Mouse (Mus musculus) ovary, postnatal 36 days (tissue): ENCODE results near the gene Pigb.
"Not testable (repeated sequence)": the region's sequence is repeated elsewhere in the genome, so short reads cannot be mapped to it uniquely, and the experiment has no call there.

Experiments used
- DNase-seq: peaks from one replicate; pipeline ENCODE4 v3.0.0; 2022; ENCODE audit warnings: low spot score, mixed read lengths

The Pigb gene

GRCm38 (mm10) chr9:73040080-73040479, at the start of gene Pigb:
Gene Pigb (minus strand): TSS chr9:73040378.
- no peak for DNase-seq

- DNase-seq = no peak
Measured at GRCm38 (mm10) chr9:73089222-73089920, 49.2 kb upstream of the Pigb start.

- DNase-seq = no peak
Measured at GRCm38 (mm10) chr9:73087581-73087980, 47.4 kb upstream of the Pigb start.

- DNase-seq = no peak
Measured at GRCm38 (mm10) chr9:73087121-73087520, 46.9 kb upstream of the Pigb start.

- DNase-seq = no peak
Measured at GRCm38 (mm10) chr9:73085845-73086244, 45.7 kb upstream of the Pigb start.

GRCm38 (mm10) chr9:73083956-73084355, 43.8 kb upstream of the Pigb start:
- DNase-seq = no peak

- no peak for DNase-seq
Measured at GRCm38 (mm10) chr9:73082291-73083000, 42.3 kb upstream of the Pigb start.

GRCm38 (mm10) chr9:73079801-73080325, 39.7 kb upstream of the Pigb start:
- no peak for DNase-seq

GRCm38 (mm10) chr9:73079349-73079748, 39.2 kb upstream of the Pigb start:
- not testable (repeated sequence) for DNase-seq

- no peak for DNase-seq
Measured at GRCm38 (mm10) chr9:73073169-73073568, 33.0 kb upstream of the Pigb start.

GRCm38 (mm10) chr9:73072426-73072825, 32.2 kb upstream of the Pigb start:
- DNase-seq = no peak

GRCm38 (mm10) chr9:73070971-73071659, 30.9 kb upstream of the Pigb start:
- DNase-seq = no peak

- no peak for DNase-seq
Measured at GRCm38 (mm10) chr9:73068688-73069087, 28.5 kb upstream of the Pigb start.

- no peak for DNase-seq
Measured at GRCm38 (mm10) chr9:73068230-73068679, 28.1 kb upstream of the Pigb start.

- no peak for DNase-seq
Measured at GRCm38 (mm10) chr9:73067086-73067485, 26.9 kb upstream of the Pigb start.

GRCm38 (mm10) chr9:73063621-73064290, 23.6 kb upstream of the Pigb start:
- DNase-seq = no peak

GRCm38 (mm10) chr9:73059224-73059623, 19.0 kb upstream of the Pigb start:
- no peak for DNase-seq

- peak; percentile 21 for DNase-seq
Measured at GRCm38 (mm10) chr9:73055441-73055911, 15.3 kb upstream of the Pigb start.

GRCm38 (mm10) chr9:73050606-73051005, 10.4 kb upstream of the Pigb start:
- no peak for DNase-seq

GRCm38 (mm10) chr9:73049833-73050232, 9.7 kb upstream of the Pigb start:
- no peak for DNase-seq

- DNase-seq = no peak
Measured at GRCm38 (mm10) chr9:73048927-73049326, 8.7 kb upstream of the Pigb start.

GRCm38 (mm10) chr9:73047906-73048305, 7.7 kb upstream of the Pigb start:
- DNase-seq = no peak
